Mouse (Mus musculus) small intestine, adult 2 months (tissue): ENCODE data around the gene Mcat.

Experiments
- CTCF ChIP-seq: fragments of 200-500 bp; IDR thresholded peaks from 2 replicates; pipeline ENCODE4 v1.5.1; 2012; ENCODE audit warnings: low read depth, mild to moderate bottlenecking, control low read depth, inconsistent platforms, low read length, moderate library complexity, mixed read lengths; ENCODE audit not compliant: insufficient replicate concordance, insufficient read length; ENCODE audit errors: extremely low read depth
- POLR2A ChIP-seq: fragments of 200-500 bp; IDR thresholded peaks from 2 replicates; pipeline ENCODE4 v1.6.1; 2012; ENCODE audit warnings: low read depth, mild to moderate bottlenecking, control low read depth, inconsistent platforms, low read length, moderate library complexity

GRCm38 (mm10) chr15:83530233-83530632 is 33.4 kb downstream of the Mcat start:
- no peak for TF ChIP-seq CTCF
- no peak for TF ChIP-seq POLR2A
